Mouse (Mus musculus) MEL (cell line): ENCODE measurements around the gene Tbx3. TPM values are rescaled to one million over a fixed set of nuclear protein-coding genes. Genes with fewer than 3 reads are reported as not detected.

Experiments
- DNase-seq: peaks from one replicate; pipeline ENCODE4 v3.0.0; 2011; ENCODE audit warnings: low read depth, low spot score
- H3K27ac ChIP-seq: 2 replicates; pipeline ENCODE4 v1.5.1; 2012; ENCODE audit warnings: low read depth, mild to moderate bottlenecking, control low read depth, low read length, moderate library complexity; ENCODE audit not compliant: control insufficient read depth
- H3K27me3 ChIP-seq, 2 experiments: fragments of 150-350 bp in 1 of 2; sonication (generic) in 1 of 2; 2 replicates each; pipeline ENCODE4 v1.6.1; 2012; ENCODE audit warnings: low read length in 2 of 2, mild to moderate bottlenecking in 2 of 2, improper control_type of control experiment in 1 of 2, moderate library complexity in 1 of 2; ENCODE audit not compliant: insufficient read depth in 2 of 2, control insufficient read depth in 1 of 2
- H3K36me3 ChIP-seq, 2 experiments: 2 replicates each; pipeline ENCODE4 v1.6.1; 2012 to 2014; ENCODE audit warnings: low read length in 2 of 2, improper control_type of control experiment in 1 of 2, inconsistent platforms in 1 of 2, mild to moderate bottlenecking in 1 of 2; ENCODE audit not compliant: insufficient read depth in 2 of 2, control insufficient read depth in 1 of 2
- H3K4me1 ChIP-seq, 2 experiments: fragments of 150-350 bp in 1 of 2; sonication (generic) in 1 of 2; 2 replicates each; pipeline ENCODE4 v1.6.1; 2012; ENCODE audit warnings: low read length in 2 of 2, improper control_type of control experiment in 1 of 2, mild to moderate bottlenecking in 1 of 2; ENCODE audit not compliant: insufficient read depth in 2 of 2, control insufficient read depth in 1 of 2
- H3K4me3 ChIP-seq, 2 experiments: fragments of 150-350 bp in 1 of 2; sonication (generic) in 1 of 2; 2 replicates each; pipeline ENCODE4 v1.5.1; 2012; ENCODE audit warnings: low read depth in 2 of 2, low read length in 2 of 2, mild to moderate bottlenecking in 2 of 2, moderate library complexity in 2 of 2, control low read depth in 1 of 2, improper control_type of control experiment in 1 of 2; ENCODE audit not compliant: control insufficient read depth in 1 of 2, insufficient read depth in 1 of 2
- H3K79me2 ChIP-seq: 2 replicates; pipeline ENCODE4 v1.6.1; 2012; ENCODE audit warnings: mild to moderate bottlenecking, low read length, moderate library complexity; ENCODE audit not compliant: control insufficient read depth, poor library complexity, insufficient read depth
- H3K9ac ChIP-seq: 2 replicates; pipeline ENCODE4 v1.6.1; 2012; ENCODE audit warnings: low read depth, mild to moderate bottlenecking, control low read depth, low read length, moderate library complexity; ENCODE audit not compliant: control insufficient read depth, poor library complexity, severe bottlenecking
- H3K9me3 ChIP-seq: fragments of 150-350 bp; sonication (generic); replicated peaks from 2 replicates; pipeline ENCODE4 v1.6.1; 2012; ENCODE audit warnings: mild to moderate bottlenecking, low read length, improper control_type of control experiment, moderate library complexity; ENCODE audit not compliant: insufficient read depth
- BHLHE40 ChIP-seq: IDR thresholded peaks from 2 replicates; pipeline ENCODE4 v1.6.1; 2012; ENCODE audit warnings: low read depth, mild to moderate bottlenecking, inconsistent platforms, low read length, improper control_type of control experiment, borderline replicate concordance
- CHD1 ChIP-seq: IDR thresholded peaks from 2 replicates; pipeline ENCODE4 v1.6.1; 2012; ENCODE audit warnings: low read depth, mild to moderate bottlenecking, inconsistent platforms, low read length, improper control_type of control experiment
- CTCF ChIP-seq, 3 experiments: IDR thresholded peaks in 2 of 3; conservative IDR thresholded peaks in 1 of 3; 2 replicates each; pipeline ENCODE4 v1.5.1; 2011 to 2012; ENCODE audit warnings: low read length in 3 of 3, low read depth in 2 of 3, mild to moderate bottlenecking in 2 of 3, improper control_type of control experiment in 1 of 3, inconsistent platforms in 1 of 3, mixed read lengths in 1 of 3, moderate library complexity in 1 of 3; ENCODE audit not compliant: control insufficient read depth in 1 of 3, insufficient read depth in 1 of 3, poor library complexity in 1 of 3, severe bottlenecking in 1 of 3
- E2F4 ChIP-seq: IDR thresholded peaks from 2 replicates; pipeline ENCODE4 v1.6.1; 2011; ENCODE audit warnings: low read depth, low read length, improper control_type of control experiment, borderline replicate concordance
- ELF1 ChIP-seq: IDR thresholded peaks from 2 replicates; pipeline ENCODE4 v1.6.1; 2014; ENCODE audit warnings: low read depth, mild to moderate bottlenecking, inconsistent platforms, low read length, improper control_type of control experiment, moderate library complexity
- EP300 ChIP-seq, 2 experiments: IDR thresholded peaks; 2 replicates each; pipeline ENCODE4 v1.6.1; 2011; ENCODE audit warnings: improper control_type of control experiment in 2 of 2, low read length in 2 of 2, low read depth in 1 of 2, mild to moderate bottlenecking in 1 of 2
- ETS1 ChIP-seq: IDR thresholded peaks from 2 replicates; pipeline ENCODE4 v1.6.1; 2012; ENCODE audit warnings: low read depth, mild to moderate bottlenecking, inconsistent platforms, low read length, improper control_type of control experiment, moderate library complexity
- GATA1 ChIP-seq: IDR thresholded peaks from 2 replicates; pipeline ENCODE4 v1.6.1; 2011; ENCODE audit warnings: low read depth, low read length, improper control_type of control experiment
- HCFC1 ChIP-seq: IDR thresholded peaks from 2 replicates; pipeline ENCODE4 v1.6.1; 2012; ENCODE audit warnings: low read depth, mild to moderate bottlenecking, inconsistent platforms, low read length, improper control_type of control experiment, moderate library complexity
- MAFK ChIP-seq: IDR thresholded peaks from 2 replicates; pipeline ENCODE4 v1.6.1; 2011; ENCODE audit warnings: low read depth, mild to moderate bottlenecking, low read length, improper control_type of control experiment, borderline replicate concordance
- MXI1 ChIP-seq: IDR thresholded peaks from 2 replicates; pipeline ENCODE4 v1.6.1; 2011; ENCODE audit warnings: mild to moderate bottlenecking, low read depth, low read length, improper control_type of control experiment
- MYC ChIP-seq: IDR thresholded peaks from 2 replicates; pipeline ENCODE4 v1.6.1; 2011; ENCODE audit warnings: low read depth, mild to moderate bottlenecking, low read length, improper control_type of control experiment, moderate library complexity
- NELFE ChIP-seq: IDR thresholded peaks from 2 replicates; pipeline ENCODE4 v1.6.1; 2011; ENCODE audit warnings: low read depth, low read length, improper control_type of control experiment
- RAD21 ChIP-seq: IDR thresholded peaks from 2 replicates; pipeline ENCODE4 v1.6.1; 2011; ENCODE audit warnings: mild to moderate bottlenecking, low read depth, low read length, improper control_type of control experiment
- RCOR1 ChIP-seq: IDR thresholded peaks from 2 replicates; pipeline ENCODE4 v1.6.1; 2012; ENCODE audit warnings: low read depth, mild to moderate bottlenecking, inconsistent platforms, low read length, improper control_type of control experiment
- SIN3A ChIP-seq: IDR thresholded peaks from 2 replicates; pipeline ENCODE4 v1.6.1; 2012; ENCODE audit warnings: low read length, improper control_type of control experiment, inconsistent platforms
- TBP ChIP-seq: IDR thresholded peaks from 2 replicates; pipeline ENCODE4 v1.8.0; 2011; ENCODE audit warnings: low read depth, low read length, improper control_type of control experiment
- TCF12 ChIP-seq: IDR thresholded peaks from 2 replicates; pipeline ENCODE4 v1.6.1; 2014; ENCODE audit warnings: low read depth, mild to moderate bottlenecking, inconsistent platforms, low read length, improper control_type of control experiment, moderate library complexity
- UBTF ChIP-seq: IDR thresholded peaks from 2 replicates; pipeline ENCODE4 v1.6.1; 2012; ENCODE audit warnings: low read depth, mild to moderate bottlenecking, inconsistent platforms, low read length, improper control_type of control experiment, moderate library complexity, borderline replicate concordance; ENCODE audit not compliant: insufficient read depth
- USF1 ChIP-seq: IDR thresholded peaks from 2 replicates; pipeline ENCODE4 v1.6.1; 2014; ENCODE audit warnings: low read depth, mild to moderate bottlenecking, inconsistent platforms, low read length, improper control_type of control experiment, moderate library complexity
- ZC3H11A ChIP-seq: IDR thresholded peaks from 2 replicates; pipeline ENCODE4 v1.6.1; 2012; ENCODE audit warnings: low read depth, mild to moderate bottlenecking, inconsistent platforms, low read length, improper control_type of control experiment
- ZKSCAN1 ChIP-seq: IDR thresholded peaks from 2 replicates; pipeline ENCODE4 v1.6.1; 2012; ENCODE audit warnings: low read depth, mild to moderate bottlenecking, inconsistent platforms, low read length, improper control_type of control experiment, moderate library complexity
- ZNF384 ChIP-seq: IDR thresholded peaks from 2 replicates; pipeline ENCODE4 v1.6.1; 2012; ENCODE audit warnings: low read depth, mild to moderate bottlenecking, inconsistent platforms, low read length, improper control_type of control experiment
- polyA plus RNA-seq, 2 experiments: library from polyadenylated mRNA; stranded (reverse) in 1 of 2; unstranded in 1 of 2; fragments of >175 nt in 1 of 2; fragments of >200 nt in 1 of 2; gene quantifications; 2 replicates each; pipeline versions ENCODE4 v1.2.1 to v1.2.4; 2012; ENCODE audit warnings: low replicate concordance in 2 of 2, low read depth in 1 of 2; ENCODE audit not compliant: insufficient read length in 2 of 2, insufficient read depth in 1 of 2, missing spikeins in 1 of 2
- total RNA-seq: library from RNA; depleted of rRNA; stranded (reverse); fragments of 300-350 nt; gene quantifications from 2 replicates; pipeline ENCODE4 v1.2.3, GENCODE M21; 2012

Gene Tbx3
- total and polyA plus RNA-seq, 3 experiments: not detected

GRCm38 (mm10) chr5:119708850-119709585 is 38.5 kb downstream of the Tbx3 start:
- no peak overlapping the region for H3K4me3 ChIP-seq
- no peaks in the 10 kb centered on the region for H3K27me3 ChIP-seq
- TF ChIP-seq UBTF (no peak), MAFK (no peak), GATA1 (no peak), CTCF (IDR thresholded peaks at IDR 0.05 in 2 of 3, conservative IDR thresholded peaks at IDR 0.05 in 1 of 3; ENCODE audit: control insufficient read depth in 1 of 3, insufficient read depth in 1 of 3, low read depth in 2 of 3, low read length in 3 of 3, poor library complexity in 1 of 3, severe bottlenecking in 1 of 3) (peak in 1 of 3 experiments; percentile 20; a peak in 1 of 6 replicates)
- no peak overlapping the region for H3K27ac ChIP-seq
- no peak overlapping the region for H3K9ac ChIP-seq
- no peaks in the 10 kb centered on the region for H3K79me2 ChIP-seq
- H3K4me1 ChIP-seq: no peaks in the 10 kb centered on the region
- H3K9me3 ChIP-seq: no peaks in the 10 kb centered on the region
- no peak for DNase-seq
- H3K36me3 ChIP-seq: no peaks in the 10 kb centered on the region

- Histone ChIP-seq H3K4me1 (no peaks in the 10 kb centered on the region), H3K4me3 (no peak overlapping the region), H3K9me3 (no peaks in the 10 kb centered on the region)
- DNase-seq: no peak
- TF ChIP-seq ZNF384 (no peak), TCF12 (no peak), NELFE (no peak), SIN3A (no peak), TBP (no peak), ZC3H11A (no peak)
- TF ChIP-seq, all 39 proteins: peak for 0
- H3K79me2 ChIP-seq: no peaks in the 10 kb centered on the region
- no peak overlapping the region for H3K9ac ChIP-seq
- no peaks in the 10 kb centered on the region for H3K27me3 ChIP-seq
- H3K27ac ChIP-seq: no peak overlapping the region
- H3K36me3 ChIP-seq: no peaks in the 10 kb centered on the region
Measured at GRCm38 (mm10) chr5:119709826-119710559, 39.5 kb downstream of the Tbx3 start.

GRCm38 (mm10) chr5:119710756-119711155 is 40.3 kb downstream of the Tbx3 start:
- Histone ChIP-seq H3K9me3 (no peaks in the 10 kb centered on the region), H3K4me3 (no peak overlapping the region), H3K79me2 (no peaks in the 10 kb centered on the region), H3K9ac (no peak overlapping the region), H3K27ac (no peak overlapping the region), H3K27me3 (no peaks in the 10 kb centered on the region), H3K36me3 (no peaks in the 10 kb centered on the region), H3K4me1 (no peaks in the 10 kb centered on the region)
- no peak for DNase-seq
- TF ChIP-seq EP300 (IDR thresholded peaks at IDR 0.05; ENCODE audit: low read depth in 1 of 2, low read length in 2 of 2) (no peak), SIN3A (no peak), RAD21 (no peak), MXI1 (no peak), RCOR1 (no peak), BHLHE40 (no peak), ZKSCAN1 (no peak), E2F4 (no peak), ETS1 (no peak), ELF1 (no peak), USF1 (no peak), UBTF (no peak), GATA1 (no peak), MYC (no peak), TCF12 (no peak), CHD1 (no peak), ZNF384 (no peak), HCFC1 (no peak)
